Mouse (Mus musculus) right cerebral cortex, postnatal 10 days (tissue): ENCODE measurements around the gene E330017A01Rik.
A peak's percentile ranks its signal among the peaks of the same experiment; 100 is the strongest.
"Not testable (repeated sequence)": the region's sequence is repeated elsewhere in the genome, so short reads cannot be mapped to it uniquely, and the experiment has no call there.

Source experiments
- DNase-seq, 2 experiments: peaks; one replicate each; pipeline ENCODE4 v3.0.0; 2021; ENCODE audit warnings: low spot score in 2 of 2

E330017A01Rik gene

GRCm38 (mm10) chr16:58638689-58639175 is at the start of gene E330017A01Rik:
Gene E330017A01Rik, minus strand, starts transcription at chr16:58638739.
- DNase-seq: no peak

GRCm38 (mm10) chr16:58685548-58686537 is 47.3 kb upstream of the E330017A01Rik start:
- DNase-seq: no peak

GRCm38 (mm10) chr16:58684537-58684936 is 46.0 kb upstream of the E330017A01Rik start:
- no peak for DNase-seq

- DNase-seq: no peak
These were observed 45.4 kb upstream of the E330017A01Rik start for GRCm38 (mm10) chr16:58683911-58684310.

GRCm38 (mm10) chr16:58682870-58683269 is 44.3 kb upstream of the E330017A01Rik start:
- no peak for DNase-seq

GRCm38 (mm10) chr16:58682046-58682445 is 43.5 kb upstream of the E330017A01Rik start:
- DNase-seq: no peak

- no peak for DNase-seq
These were observed 40.1 kb upstream of the E330017A01Rik start for GRCm38 (mm10) chr16:58678660-58679059.

GRCm38 (mm10) chr16:58677491-58677890 is 39.0 kb upstream of the E330017A01Rik start:
- DNase-seq: no peak

- DNase-seq: no peak
These were observed 38.1 kb upstream of the E330017A01Rik start for GRCm38 (mm10) chr16:58676633-58677032.

- DNase-seq: no peak
These were observed 37.6 kb upstream of the E330017A01Rik start for GRCm38 (mm10) chr16:58676156-58676555.

- peak in 1 of 2 experiments; percentile 24 for DNase-seq
These were observed 36.7 kb upstream of the E330017A01Rik start for GRCm38 (mm10) chr16:58675256-58675655.

GRCm38 (mm10) chr16:58673811-58674410 is 35.4 kb upstream of the E330017A01Rik start:
- DNase-seq: no peak

- DNase-seq: no peak
These were observed 33.9 kb upstream of the E330017A01Rik start for GRCm38 (mm10) chr16:58672396-58672795.

- no peak for DNase-seq
These were observed 32.9 kb upstream of the E330017A01Rik start for GRCm38 (mm10) chr16:58671212-58671985.

- no peak for DNase-seq
These were observed 32.1 kb upstream of the E330017A01Rik start for GRCm38 (mm10) chr16:58670643-58671042.

GRCm38 (mm10) chr16:58669917-58670630 is 31.5 kb upstream of the E330017A01Rik start, which contains the start of gene Cpox:
Gene Cpox, plus strand, starts transcription at chr16:58670292.
- peak; percentile 84 to 86 for DNase-seq

GRCm38 (mm10) chr16:58669264-58669663 is 30.7 kb upstream of the E330017A01Rik start:
- no peak for DNase-seq

- DNase-seq: no peak
These were observed 30.0 kb upstream of the E330017A01Rik start for GRCm38 (mm10) chr16:58668586-58668985.

GRCm38 (mm10) chr16:58666681-58667080 is 28.1 kb upstream of the E330017A01Rik start:
- DNase-seq: not testable (repeated sequence)

GRCm38 (mm10) chr16:58665137-58665536 is 26.6 kb upstream of the E330017A01Rik start:
- not testable (repeated sequence) for DNase-seq

GRCm38 (mm10) chr16:58663816-58664215 is 25.3 kb upstream of the E330017A01Rik start:
- DNase-seq: no peak
